Mouse (Mus musculus) ES-CJ7 (cell line): ENCODE measurements around the gene Ndufb6.
"Not testable (repeated sequence)": the region's sequence is repeated elsewhere in the genome, so short reads cannot be mapped to it uniquely, and the experiment has no call there.

ENCODE experiments used
- DNase-seq: peaks from one replicate; pipeline ENCODE4 v3.0.0; 2011; ENCODE audit warnings: low read depth, low spot score

The Ndufb6 gene

DNA sequence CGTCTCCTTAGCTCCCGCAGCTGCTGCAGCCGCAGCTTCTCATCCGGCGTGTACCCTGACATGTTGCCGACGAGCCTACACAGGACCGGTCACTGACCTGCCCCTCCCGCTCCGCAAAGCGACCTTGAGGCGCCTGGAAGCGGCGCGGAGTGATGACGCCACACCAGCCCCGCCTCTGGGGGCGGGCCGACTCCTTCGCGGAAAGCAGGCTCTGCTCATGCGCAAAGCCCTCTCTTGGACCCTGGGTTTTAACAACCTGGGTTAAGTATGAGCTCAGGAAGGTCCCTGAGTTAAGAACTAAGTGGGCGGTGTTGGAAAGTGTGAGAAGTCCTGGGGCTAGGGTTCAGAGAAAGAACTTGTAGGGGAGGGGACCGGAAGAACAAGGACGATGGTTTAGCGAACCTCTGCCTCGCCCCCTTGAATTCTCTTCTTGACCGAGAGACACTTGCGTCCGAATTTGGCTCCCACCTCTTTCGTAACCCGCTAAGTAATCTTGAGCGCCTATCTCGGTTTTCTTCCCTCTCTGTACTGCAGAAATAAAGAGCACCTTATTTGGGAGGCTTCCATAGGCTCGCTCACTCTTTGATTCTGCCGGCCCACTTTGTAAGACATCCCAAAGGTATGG, at the start of gene Ndufb6:
TSS of gene Ndufb6 (minus strand) at position 146 of the 625 bp plus-strand sequence.
- peak; percentile 97 for DNase-seq

DNA sequence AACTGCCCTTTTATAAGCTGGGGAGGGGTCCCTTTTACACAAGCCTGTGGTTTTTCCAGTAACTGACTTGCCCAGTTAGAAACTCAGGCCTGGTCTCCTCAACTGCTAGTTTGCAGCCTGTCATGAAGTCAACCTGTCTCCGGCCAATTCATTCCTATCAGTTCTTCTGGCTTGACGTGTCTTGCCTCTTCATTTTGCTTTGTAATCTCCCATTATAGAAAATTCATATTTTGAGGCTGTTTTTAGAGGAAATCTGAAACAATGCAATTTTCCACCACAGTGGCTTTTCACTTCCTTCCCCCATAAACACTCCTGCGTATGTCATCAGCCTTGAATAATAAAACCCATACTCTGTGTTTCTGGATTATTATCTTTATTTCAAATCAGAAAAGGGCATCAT, 47.9 kb upstream of the Ndufb6 start:
- DNase-seq = no peak

DNA sequence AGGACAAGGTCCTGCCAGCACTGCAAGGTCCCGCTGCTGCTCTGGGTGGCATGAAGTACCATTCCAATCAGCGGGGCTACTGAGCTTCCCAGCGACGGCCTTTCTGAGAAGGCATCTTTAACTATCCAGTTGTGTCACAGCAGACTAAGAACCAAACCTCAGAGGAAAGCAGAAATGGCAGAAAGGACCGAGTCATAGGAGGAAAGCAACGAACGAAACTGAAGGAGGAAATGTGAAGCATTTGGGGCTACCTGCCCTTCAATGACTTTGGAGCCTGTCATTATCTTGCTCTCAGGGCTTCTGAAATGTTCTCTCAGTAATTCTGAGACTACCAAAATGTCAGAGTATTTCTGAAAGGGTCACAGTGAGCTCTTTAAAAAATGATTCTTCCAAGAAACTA, 45.4 kb upstream of the Ndufb6 start:
- DNase-seq = no peak

DNA sequence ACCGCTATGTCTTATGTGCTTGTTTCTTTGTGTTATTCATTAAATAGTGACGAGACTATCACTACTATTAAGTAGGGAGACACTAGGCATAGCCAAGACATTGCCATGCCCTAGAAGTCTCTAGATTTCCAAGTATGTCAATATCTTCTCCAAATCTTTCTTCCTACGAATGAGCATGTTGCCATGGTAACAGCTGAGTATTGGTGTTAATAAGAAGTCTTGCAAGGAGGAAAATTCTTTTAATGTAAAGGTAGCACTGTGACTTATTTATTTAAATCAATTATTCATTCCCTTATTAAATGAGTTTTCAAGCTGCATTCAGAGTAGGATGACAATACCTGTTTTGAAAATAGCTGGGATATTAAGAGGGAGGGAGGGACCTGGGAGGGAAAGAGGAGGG, 38.2 kb upstream of the Ndufb6 start:
- DNase-seq = no peak

DNA sequence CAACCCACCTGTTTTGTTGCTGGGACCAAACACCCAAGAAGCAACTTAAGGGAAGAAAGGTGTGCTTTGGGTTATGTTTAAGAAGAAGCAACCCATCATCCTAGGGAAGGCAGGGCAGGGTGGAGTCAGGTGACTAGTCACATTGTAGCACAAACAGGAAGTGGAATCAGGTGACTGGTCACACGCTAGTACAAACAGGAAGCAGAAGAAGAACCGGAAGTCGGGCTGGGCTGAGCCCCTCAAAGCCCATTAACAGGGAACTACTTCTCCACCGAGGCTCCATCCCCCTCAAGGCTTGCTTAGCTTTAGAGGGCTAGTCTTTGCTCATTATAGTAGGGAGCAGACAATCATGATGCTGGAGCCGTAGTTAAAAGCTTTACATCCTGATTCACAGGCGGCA, 33.8 kb upstream of the Ndufb6 start:
- no peak for DNase-seq

DNA sequence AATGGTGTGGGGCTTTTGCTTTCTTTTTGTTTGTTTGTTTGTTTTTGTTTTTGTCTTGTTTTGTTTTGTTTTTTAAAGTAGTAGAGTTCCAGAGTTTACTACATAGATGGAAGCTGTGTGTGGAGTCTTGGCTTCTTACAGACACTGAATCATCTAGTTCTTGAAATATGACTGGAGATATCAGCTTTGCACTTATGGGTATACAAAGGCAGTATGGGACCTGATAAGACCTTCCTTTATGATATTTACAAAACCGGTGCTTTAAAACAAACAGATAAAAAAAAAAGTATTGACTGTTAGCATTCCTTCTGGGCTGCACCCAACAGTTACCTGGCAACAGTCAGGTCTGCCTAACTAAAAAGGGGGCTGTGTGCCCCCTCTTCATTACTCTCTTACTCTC, 33.0 kb upstream of the Ndufb6 start:
- no peak for DNase-seq

DNA sequence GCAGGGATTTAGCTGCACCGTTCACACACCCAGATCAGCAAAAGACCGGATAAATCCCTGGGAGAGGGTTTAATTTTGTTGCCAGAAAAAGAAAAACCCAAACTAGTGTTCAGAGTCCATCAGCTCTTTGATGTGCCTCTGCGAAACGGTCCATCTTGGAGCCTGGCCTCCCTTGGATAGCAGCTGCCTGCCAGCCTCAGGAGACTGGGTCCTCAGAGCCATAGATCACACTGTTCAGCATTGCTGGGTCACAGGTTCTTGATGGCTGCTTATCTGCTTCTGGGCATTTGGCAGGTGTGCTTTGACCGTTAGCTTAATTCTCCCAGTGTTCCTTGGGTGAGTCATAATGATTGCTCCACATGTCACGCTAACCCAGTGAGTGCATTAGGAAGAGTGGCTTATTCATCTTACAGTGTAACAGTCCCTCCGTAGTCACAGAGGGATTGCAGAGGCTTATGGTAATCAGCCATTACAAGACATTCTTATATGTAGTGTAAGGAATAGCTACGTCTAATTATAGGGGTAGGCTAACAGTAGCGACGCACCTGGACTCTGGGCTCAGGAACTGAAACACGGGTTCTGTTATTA, 31.7 kb upstream of the Ndufb6 start:
- DNase-seq = no peak

DNA sequence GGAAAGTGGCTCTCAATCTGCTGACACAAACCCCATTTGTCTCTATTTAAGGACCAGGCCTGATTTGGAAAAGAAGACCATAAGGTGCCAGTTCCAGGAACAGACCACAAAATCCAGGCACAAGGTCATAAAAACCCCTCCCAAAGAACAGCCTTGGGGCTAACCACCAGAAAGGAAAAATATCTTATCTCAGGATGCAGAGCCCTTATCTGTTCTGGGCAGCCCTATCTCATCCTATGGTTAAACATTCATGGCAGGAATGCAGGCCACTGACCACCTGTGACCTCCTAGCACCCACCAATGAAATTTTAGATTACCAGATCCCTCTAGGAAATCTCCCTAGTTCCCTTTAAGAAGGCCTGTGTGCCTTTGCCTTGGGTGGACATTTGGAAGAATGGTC, 30.5 kb upstream of the Ndufb6 start:
- no peak for DNase-seq

DNA sequence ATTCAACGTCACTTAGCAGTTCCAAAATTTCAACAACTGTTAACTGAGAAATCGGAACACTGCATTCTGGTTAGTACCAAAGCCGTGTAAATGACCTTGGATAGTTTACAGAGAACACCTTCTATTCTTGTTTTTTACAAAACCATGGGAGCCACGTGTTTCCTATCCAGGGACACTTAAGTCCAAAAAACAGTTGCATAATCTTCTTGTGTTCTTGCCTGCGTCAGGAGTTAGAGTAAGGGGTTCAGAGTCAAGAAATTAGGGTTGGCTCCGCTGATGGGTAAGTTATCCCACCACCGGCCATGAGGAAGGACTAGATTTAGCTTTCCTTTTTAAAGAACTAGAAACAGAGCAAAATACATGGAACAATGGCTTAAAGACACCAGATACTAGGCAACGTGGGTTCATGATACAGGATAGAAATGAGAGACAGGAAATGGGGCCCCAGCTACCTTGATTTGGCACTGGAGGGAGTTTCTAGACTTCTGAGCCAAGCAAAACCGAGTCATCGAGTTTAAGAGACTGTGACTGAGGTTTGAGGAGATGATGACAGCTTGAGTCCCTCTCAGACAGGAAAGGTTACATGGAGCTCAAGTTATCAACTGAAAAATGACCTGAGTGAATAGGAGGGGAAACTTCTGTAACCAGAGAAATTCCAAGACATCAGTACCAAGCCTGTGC, 23.4 kb upstream of the Ndufb6 start:
- no peak for DNase-seq

DNA sequence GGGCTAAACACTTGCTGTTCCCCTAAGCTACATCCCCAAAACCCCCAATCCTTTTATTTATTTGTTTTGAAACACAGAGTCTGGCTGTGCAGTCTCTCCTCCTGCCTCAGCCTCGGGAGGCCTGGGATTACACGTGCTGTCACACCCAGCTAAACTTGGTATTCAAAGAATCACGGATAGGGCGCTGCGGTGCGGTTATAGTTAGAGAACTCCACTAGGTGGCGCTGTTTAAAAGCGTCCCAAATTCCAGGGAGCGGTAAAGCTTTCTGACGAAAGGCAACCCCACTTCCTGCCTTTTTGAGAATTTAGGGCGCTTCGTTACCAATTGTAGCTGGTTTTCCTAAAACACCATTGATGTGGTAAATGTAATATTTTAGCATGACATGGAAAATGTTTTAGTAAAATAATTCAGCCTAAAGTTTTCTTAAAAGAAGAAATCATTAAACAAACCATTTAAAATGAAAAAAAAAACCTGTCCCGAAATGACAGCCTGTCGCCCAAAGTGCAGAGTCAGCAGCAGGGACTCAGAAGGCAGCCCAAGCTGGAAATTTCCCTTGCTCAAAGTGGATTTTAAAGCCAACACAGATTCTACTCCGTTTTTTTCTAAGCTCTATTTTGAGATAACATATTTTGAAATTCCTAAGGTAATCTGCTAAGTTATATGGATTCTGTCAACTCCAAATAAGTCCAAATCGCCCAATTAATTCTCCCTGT, 22.0 kb upstream of the Ndufb6 start:
- DNase-seq = peak; percentile 85

DNA sequence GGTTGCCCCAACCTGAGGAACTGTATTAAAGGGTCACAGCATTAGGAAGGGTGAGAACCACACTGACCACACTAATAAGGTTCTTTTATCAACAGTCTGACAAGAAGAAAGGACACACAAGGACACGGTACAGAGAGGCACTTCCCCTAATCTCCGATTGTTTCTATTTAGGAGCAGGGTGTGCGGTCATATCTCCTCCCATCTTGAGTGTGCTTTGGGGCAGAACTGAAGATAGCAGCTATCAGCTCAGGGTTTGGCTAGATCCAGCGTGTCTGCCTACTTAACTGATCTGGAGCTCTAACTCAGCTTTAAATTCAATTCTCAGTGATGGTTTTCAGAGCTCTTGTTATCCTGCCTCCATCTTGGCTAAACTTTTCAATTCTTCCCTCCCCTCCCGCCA, 19.9 kb upstream of the Ndufb6 start:
- no peak for DNase-seq

DNA sequence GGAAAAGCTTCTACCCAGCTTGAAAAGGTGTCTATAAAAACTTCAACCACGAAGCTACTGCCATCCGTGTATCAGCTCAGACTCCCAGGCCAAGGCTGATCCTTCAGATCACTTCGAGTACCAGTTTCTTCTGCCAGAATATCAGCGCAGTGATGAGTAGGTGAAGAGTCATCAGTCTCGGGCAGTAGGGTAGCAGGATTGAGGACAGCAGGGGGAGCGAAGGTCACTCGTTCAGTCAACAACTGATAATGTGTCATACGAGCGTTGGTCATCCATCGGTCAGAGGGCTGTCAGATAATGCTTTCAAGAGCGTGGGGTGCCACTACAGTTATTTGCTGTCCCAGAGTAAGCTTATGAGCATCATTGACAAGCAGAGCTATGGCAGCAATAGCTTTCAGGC, 12.3 kb upstream of the Ndufb6 start:
- not testable (repeated sequence) for DNase-seq

DNA sequence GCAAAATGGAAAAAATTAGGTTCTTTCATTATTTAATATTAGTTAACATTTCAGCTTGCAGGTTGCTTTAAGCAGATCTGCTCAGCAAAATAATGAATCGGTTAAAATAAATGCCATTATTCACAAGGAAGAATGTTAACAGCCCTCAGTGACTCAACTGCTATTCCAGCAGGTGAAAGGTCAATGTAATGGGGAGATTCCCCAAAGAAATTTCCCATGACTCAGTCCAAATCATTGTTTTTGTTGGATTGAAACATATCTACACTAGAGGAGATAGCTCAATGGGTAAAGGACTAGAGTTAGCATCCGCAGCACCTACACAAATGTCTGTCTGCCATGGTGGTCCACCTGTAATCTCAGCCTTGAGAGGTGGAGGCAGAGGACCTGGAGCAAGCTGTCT, 9.8 kb upstream of the Ndufb6 start:
- no peak for DNase-seq

DNA sequence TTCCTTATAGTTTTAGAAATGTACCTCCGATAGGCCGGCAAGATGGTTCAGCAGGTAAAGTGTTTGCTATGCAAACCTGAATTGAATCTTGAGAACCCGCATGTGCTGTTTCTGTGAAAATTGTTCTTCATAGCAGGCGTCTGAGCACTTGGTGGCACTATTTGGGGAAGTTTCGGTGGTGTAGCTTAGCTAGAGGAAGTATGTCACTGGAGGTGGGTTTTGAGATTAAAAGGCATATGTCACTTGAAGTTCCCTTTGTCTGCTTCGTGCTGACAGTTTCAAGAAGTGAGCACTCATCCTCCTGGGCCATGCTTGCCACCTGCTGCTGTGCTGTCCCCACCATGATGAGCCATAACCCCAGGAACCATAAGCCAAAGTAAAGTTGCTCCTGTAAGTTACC, 8.2 kb upstream of the Ndufb6 start:
- DNase-seq = no peak

DNA sequence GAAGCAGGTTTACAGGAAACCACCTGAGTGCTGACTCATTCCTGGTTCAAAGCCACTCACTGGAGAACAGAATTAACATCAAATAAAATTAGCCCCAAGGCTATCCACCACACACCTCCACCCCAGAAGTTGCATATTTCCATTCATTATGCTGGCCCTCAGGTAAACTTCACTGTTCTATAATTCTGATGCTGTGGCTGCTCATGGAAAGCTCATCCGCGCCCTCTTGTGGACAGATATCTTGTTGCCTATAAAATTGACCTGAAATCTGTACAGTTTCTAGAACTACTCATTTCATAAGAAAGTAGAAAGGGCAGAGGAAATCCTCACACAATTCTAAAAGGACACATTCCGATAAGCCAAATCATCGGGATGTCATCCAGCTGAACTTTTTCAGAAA, 6.4 kb upstream of the Ndufb6 start:
- DNase-seq = peak; percentile 76

DNA sequence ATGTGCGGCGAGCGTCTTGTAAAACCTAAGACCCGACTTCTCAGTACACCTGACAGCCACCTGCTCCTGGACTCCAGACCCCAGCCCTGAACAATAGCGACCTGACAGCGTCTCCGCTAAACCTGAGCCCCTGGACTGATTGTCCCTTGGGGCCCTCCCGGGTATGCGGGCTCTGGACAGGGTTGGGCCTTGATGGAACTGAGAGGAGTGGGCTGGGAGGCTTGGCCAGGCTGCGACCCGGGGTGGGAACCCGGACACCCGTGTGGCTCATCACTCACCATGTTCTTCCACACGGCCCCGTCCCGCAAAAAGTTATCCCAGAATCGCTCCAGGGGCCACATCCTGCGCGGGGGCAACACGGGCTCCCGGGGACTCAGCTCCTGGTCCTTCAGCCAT, 343 bp downstream of the Ndufb6 start:
- DNase-seq = no peak

DNA sequence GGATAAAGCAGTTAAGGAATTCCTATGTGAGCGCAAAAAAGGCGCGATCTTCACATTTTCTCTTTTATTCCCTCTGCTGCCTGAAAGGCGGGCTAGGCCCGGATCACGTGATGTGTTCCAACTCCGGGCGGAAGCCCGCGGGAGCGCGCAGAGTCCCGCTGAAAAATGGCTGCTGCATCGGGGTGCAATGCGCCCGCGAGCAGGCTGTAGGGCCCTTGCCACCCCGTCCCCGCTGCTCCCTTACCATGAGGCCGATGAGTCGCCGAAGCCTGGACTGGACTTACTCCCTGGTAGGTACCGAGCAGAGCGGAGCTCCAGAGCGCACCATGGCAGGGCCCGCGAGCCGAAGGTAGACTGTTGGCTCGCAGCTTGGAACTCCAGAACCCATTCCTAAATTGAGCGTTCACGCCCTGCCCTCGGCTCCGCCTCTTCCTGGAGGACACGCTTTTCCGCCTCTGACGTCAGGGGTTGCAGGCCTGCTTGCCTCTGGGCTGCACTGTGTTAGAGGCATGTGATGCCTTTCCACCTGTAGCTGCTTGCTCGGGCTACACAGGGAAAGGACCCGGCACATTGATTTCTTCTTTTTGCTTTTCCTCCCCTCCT, 9.7 kb downstream of the Ndufb6 start, which contains the start of the genes Smim27 and Topors:
TSS of gene Smim27 (plus strand) at position 150 of the 603 bp plus-strand sequence.
TSS of gene Topors (minus strand) at position 421 of the 603 bp plus-strand sequence.
- DNase-seq = peak; percentile 98

DNA sequence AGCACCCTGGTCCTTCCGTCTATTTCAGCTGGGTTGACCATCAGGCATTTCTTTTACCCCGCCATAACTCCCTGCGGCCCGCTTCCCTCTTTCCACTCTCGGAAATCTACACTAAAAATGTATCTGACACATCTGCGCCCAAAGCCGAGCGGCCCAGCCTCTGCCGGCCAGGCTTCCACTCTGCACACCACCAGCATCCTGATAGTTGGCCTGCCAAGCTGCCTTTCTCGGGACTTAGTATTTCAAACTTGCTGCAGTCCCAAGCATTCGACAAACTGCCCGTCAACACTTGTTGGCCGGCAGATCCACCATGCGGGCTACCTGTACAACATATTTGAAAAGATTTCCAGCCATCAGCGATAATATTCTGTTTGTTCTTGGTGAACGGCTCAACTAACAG, 10.4 kb downstream of the Ndufb6 start:
- no peak for DNase-seq

DNA sequence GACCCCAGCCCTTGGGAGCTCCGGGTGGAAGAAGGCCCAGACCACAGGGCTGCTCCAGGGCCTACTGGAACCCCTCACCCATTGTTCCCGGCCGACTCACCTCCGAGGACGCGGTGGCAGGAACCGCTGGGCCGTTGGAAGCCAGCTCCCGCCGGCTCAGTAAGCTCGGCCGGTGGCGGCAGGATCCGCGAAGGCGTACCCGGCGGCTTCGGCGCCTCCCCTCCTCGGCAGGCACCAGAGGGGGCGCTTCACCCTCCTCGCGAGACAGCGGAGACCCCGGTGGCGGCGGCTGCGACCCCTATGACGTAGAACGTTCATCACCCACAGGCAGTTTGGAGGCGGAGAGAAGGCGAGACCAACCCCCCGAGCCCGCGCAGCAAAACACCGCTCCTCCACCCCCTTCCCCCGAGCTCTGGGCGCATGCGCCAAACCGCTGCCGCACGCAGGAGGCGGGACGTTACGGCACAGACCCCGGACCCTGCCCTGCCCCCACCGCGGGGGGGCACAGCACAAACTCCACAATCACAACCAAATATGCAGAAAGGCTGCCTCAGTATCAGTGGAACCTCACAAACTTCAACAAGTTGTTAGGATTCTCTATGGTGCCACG, 10.9 kb downstream of the Ndufb6 start:
- DNase-seq = peak; percentile 96

DNA sequence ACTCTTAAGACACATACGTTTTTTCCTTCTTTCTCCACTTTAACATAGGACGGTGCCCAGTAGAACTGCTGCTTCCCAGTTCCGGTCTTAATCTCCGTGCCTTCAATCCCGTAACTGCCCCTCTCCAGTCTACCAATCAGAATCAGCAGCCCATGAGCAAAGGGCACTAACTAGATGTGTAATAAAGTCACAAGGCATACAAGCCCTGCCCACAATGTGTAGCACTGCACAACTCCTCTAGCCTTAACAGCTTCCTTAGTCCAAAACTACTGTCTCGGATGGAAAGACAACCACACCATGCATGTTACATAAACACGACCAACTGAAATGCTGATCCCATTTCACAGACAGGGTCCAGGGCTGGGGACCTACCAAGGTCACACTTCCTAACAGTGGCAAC, 11.5 kb downstream of the Ndufb6 start:
- peak; percentile 35 for DNase-seq

DNA sequence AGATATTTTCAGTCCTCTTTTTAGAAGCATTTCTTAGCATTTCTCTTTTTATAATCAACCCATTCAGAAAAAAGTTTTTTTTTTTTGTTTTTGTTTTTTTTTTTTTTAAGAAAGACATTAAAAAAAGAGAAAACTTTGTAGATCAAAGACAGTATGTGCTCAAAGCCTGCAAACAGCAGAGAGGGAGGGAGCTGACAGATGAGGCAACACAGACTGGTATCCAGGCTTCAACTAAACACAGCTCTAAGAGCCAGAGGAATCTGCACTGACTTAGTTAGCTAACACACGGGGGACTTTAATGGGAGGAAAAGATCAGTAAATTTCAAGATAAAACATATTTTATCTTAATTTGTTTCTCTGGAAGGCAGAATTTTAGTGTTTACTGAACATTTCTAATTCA, 14.9 kb downstream of the Ndufb6 start:
- DNase-seq = no peak
